Mouse (Mus musculus) CH12.LX (cell line): Measurements from ENCODE around the gene Ccdc93. TPM values are rescaled to one million over a fixed set of nuclear protein-coding genes. Genes with fewer than 3 reads are reported as not detected.

Experiments used
- DNase-seq: peaks from one replicate; pipeline ENCODE4 v3.0.0-alpha.2; 2013; ENCODE audit errors: extremely low read depth
- H3K27ac ChIP-seq: 2 replicates; pipeline ENCODE4 v1.5.1; 2012; ENCODE audit warnings: low read depth, mild to moderate bottlenecking, control low read depth, moderate library complexity; ENCODE audit not compliant: insufficient read depth
- H3K27me3 ChIP-seq: replicated peaks from 2 replicates; pipeline ENCODE3; 2012; ENCODE audit warnings: inconsistent platforms
- H3K36me3 ChIP-seq, 2 experiments: replicated peaks in 1 of 2; 2 replicates each; pipeline versions ENCODE3 to v1.6.1; 2012; ENCODE audit warnings: inconsistent platforms in 1 of 2, low read length in 1 of 2, mild to moderate bottlenecking in 1 of 2, mixed read lengths in 1 of 2, moderate library complexity in 1 of 2; ENCODE audit not compliant: control insufficient read depth in 1 of 2, insufficient read depth in 1 of 2
- H3K4me1 ChIP-seq, 2 experiments: 2 replicates each; pipeline ENCODE4 v1.6.1; 2012; ENCODE audit warnings: inconsistent platforms in 1 of 2, moderate library complexity in 1 of 2; ENCODE audit not compliant: insufficient read depth in 2 of 2, control insufficient read depth in 1 of 2
- H3K4me2 ChIP-seq: 2 replicates; pipeline ENCODE4 v1.6.1; 2012; ENCODE audit warnings: low read depth, mild to moderate bottlenecking, control low read depth; ENCODE audit not compliant: poor library complexity, insufficient read depth, severe bottlenecking
- H3K4me3 ChIP-seq, 3 experiments: fragments of 150-350 bp in 1 of 3; sonication (generic) in 1 of 3; replicated peaks in 1 of 3; 2 replicates each; pipeline versions ENCODE3 to v1.5.1; 2011 to 2012; ENCODE audit warnings: low read depth in 2 of 3, low read length in 2 of 3, mild to moderate bottlenecking in 2 of 3, moderate library complexity in 2 of 3, control low read depth in 1 of 3, improper control_type of control experiment in 1 of 3, inconsistent platforms in 1 of 3, mixed read lengths in 1 of 3; ENCODE audit not compliant: poor library complexity in 1 of 3
- H3K79me2 ChIP-seq: replicated peaks from 2 replicates; pipeline ENCODE4 v1.6.1; 2012; ENCODE audit warnings: mild to moderate bottlenecking, moderate library complexity; ENCODE audit not compliant: control insufficient read depth, poor library complexity, insufficient read depth, severe bottlenecking; ENCODE audit errors: extremely low read depth
- H3K9ac ChIP-seq: 2 replicates; pipeline ENCODE4 v1.6.1; 2012; ENCODE audit warnings: low read depth, mild to moderate bottlenecking, control low read depth, moderate library complexity; ENCODE audit not compliant: insufficient read depth
- H3K9me3 ChIP-seq: replicated peaks from 2 replicates; pipeline ENCODE3; 2012; ENCODE audit warnings: low read length, inconsistent platforms, mixed read lengths
- CHD1 ChIP-seq: IDR thresholded peaks from 2 replicates; pipeline ENCODE4 v1.6.1; 2012; ENCODE audit warnings: low read depth, low read length, improper control_type of control experiment, inconsistent platforms
- CHD2 ChIP-seq: IDR thresholded peaks from 2 replicates; pipeline ENCODE4 v1.6.1; 2011; ENCODE audit warnings: low read length, improper control_type of control experiment
- CTCF ChIP-seq, 2 experiments: IDR thresholded peaks in 1 of 2; conservative IDR thresholded peaks in 1 of 2; 2 replicates each; pipeline ENCODE4 v1.5.1; 2011 to 2012; ENCODE audit warnings: low read depth in 2 of 2, low read length in 2 of 2, improper control_type of control experiment in 1 of 2, inconsistent platforms in 1 of 2, mild to moderate bottlenecking in 1 of 2, moderate library complexity in 1 of 2
- EP300 ChIP-seq: IDR thresholded peaks from 2 replicates; pipeline ENCODE4 v1.6.1; 2011; ENCODE audit warnings: low read length, improper control_type of control experiment
- ETS1 ChIP-seq: conservative IDR thresholded peaks from 2 replicates; pipeline ENCODE4 v1.6.1; 2012; ENCODE audit warnings: low read depth, mild to moderate bottlenecking, inconsistent platforms, low read length, improper control_type of control experiment, moderate library complexity
- HCFC1 ChIP-seq: IDR thresholded peaks from 2 replicates; pipeline ENCODE4 v1.6.1; 2012; ENCODE audit warnings: low read depth, mild to moderate bottlenecking, inconsistent platforms, low read length, improper control_type of control experiment
- IRF4 ChIP-seq: IDR thresholded peaks from 2 replicates; pipeline ENCODE4 v1.6.1; 2014; ENCODE audit warnings: low read depth, mild to moderate bottlenecking, inconsistent platforms, low read length, improper control_type of control experiment
- MAFK ChIP-seq: IDR thresholded peaks from 2 replicates; pipeline ENCODE4 v1.6.1; 2011; ENCODE audit warnings: low read length, improper control_type of control experiment; ENCODE audit not compliant: insufficient replicate concordance
- MAX ChIP-seq: IDR thresholded peaks from 2 replicates; pipeline ENCODE4 v1.6.1; 2011; ENCODE audit warnings: low read length, improper control_type of control experiment
- MEF2A ChIP-seq: IDR thresholded peaks from 2 replicates; pipeline ENCODE4 v1.6.1; 2014; ENCODE audit warnings: low read depth, mild to moderate bottlenecking, inconsistent platforms, low read length, improper control_type of control experiment, borderline replicate concordance
- MXI1 ChIP-seq: IDR thresholded peaks from 2 replicates; pipeline ENCODE4 v1.6.1; 2011; ENCODE audit warnings: mild to moderate bottlenecking, low read depth, low read length, improper control_type of control experiment
- MYC ChIP-seq: IDR thresholded peaks from 2 replicates; pipeline ENCODE4 v1.6.1; 2011; ENCODE audit warnings: low read depth, mild to moderate bottlenecking, improper control_type of control experiment, low read length
- NRF1 ChIP-seq: IDR thresholded peaks from 2 replicates; pipeline ENCODE4 v1.6.1; 2014; ENCODE audit warnings: low read depth, mild to moderate bottlenecking, inconsistent platforms, low read length, improper control_type of control experiment, moderate library complexity
- POLR2A ChIP-seq: IDR thresholded peaks from 2 replicates; pipeline ENCODE4 v1.6.1; 2011; ENCODE audit warnings: low read depth, mild to moderate bottlenecking, improper control_type of control experiment, low read length
- POLR2AphosphoS2 ChIP-seq: IDR thresholded peaks from 2 replicates; pipeline ENCODE4 v1.6.1; 2011; ENCODE audit warnings: low read depth, low read length, improper control_type of control experiment
- RAD21 ChIP-seq: IDR thresholded peaks from 2 replicates; pipeline ENCODE4 v1.6.1; 2011; ENCODE audit warnings: low read depth, mild to moderate bottlenecking, low read length, improper control_type of control experiment, moderate library complexity
- RCOR1 ChIP-seq: conservative IDR thresholded peaks from 2 replicates; pipeline ENCODE4 v1.6.1; 2012; ENCODE audit warnings: low read depth, mild to moderate bottlenecking, inconsistent platforms, low read length, improper control_type of control experiment
- SIN3A ChIP-seq: IDR thresholded peaks from 2 replicates; pipeline ENCODE4 v1.6.1; 2012; ENCODE audit warnings: low read length, improper control_type of control experiment, inconsistent platforms
- TBP ChIP-seq: conservative IDR thresholded peaks from 2 replicates; pipeline ENCODE4 v1.6.1; 2011; ENCODE audit warnings: low read depth, low read length, improper control_type of control experiment
- UBTF ChIP-seq: IDR thresholded peaks from 2 replicates; pipeline ENCODE4 v1.6.1; 2012; ENCODE audit warnings: low read depth, mild to moderate bottlenecking, inconsistent platforms, low read length, improper control_type of control experiment, moderate library complexity
- USF1 ChIP-seq: IDR thresholded peaks from 2 replicates; pipeline ENCODE4 v1.6.1; 2014; ENCODE audit warnings: low read depth, mild to moderate bottlenecking, inconsistent platforms, low read length, improper control_type of control experiment
- USF2 ChIP-seq: conservative IDR thresholded peaks from 2 replicates; pipeline ENCODE4 v1.6.1; 2011; ENCODE audit warnings: low read depth, low read length, improper control_type of control experiment
- ZC3H11A ChIP-seq: IDR thresholded peaks from 2 replicates; pipeline ENCODE4 v1.6.1; 2012; ENCODE audit warnings: low read depth, mild to moderate bottlenecking, inconsistent platforms, low read length, improper control_type of control experiment
- ZNF384 ChIP-seq: IDR thresholded peaks from 2 replicates; pipeline ENCODE4 v1.6.1; 2012; ENCODE audit warnings: low read depth, low read length, improper control_type of control experiment, inconsistent platforms
- dilution Hi-C: fragments of 300-500 bp; cut with MboI; formaldehyde crosslinking; loops from 2 replicates; pipeline ENCODE4 v1.14.3; 2020; ENCODE audit warnings: low sequenced_read_pairs; ENCODE audit not compliant: extremely low pct_unique_long_range_greater_than_20kb, extremely low pct_ligation_motif_present
- in situ Hi-C: fragments of 300-500 bp; cut with MboI; formaldehyde crosslinking; loops from 3 replicates; pipeline ENCODE4 v1.14.3; 2019; ENCODE audit warnings: low sequenced_read_pairs, low pct_ligation_motif_present, low pct_unique_long_range_greater_than_20kb, mixed read lengths
- polyA plus RNA-seq: library from polyadenylated mRNA; unstranded; fragments of >175 nt; gene quantifications from 2 replicates; pipeline ENCODE4 v1.2.1, GENCODE M21; 2012; ENCODE audit warnings: low read depth; ENCODE audit not compliant: insufficient read length
- total RNA-seq, 2 experiments: library from RNA; depleted of rRNA; stranded (reverse); fragments of 300-350 nt in 1 of 2; fragments of >200 nt in 1 of 2; gene quantifications; 2 replicates each; pipeline ENCODE4 v1.2.3; 2012 to 2014

Ccdc93 gene
- total and polyA plus RNA-seq, 3 experiments, result 21.0 to 34.0 (median 23.7) TPM

DNA sequence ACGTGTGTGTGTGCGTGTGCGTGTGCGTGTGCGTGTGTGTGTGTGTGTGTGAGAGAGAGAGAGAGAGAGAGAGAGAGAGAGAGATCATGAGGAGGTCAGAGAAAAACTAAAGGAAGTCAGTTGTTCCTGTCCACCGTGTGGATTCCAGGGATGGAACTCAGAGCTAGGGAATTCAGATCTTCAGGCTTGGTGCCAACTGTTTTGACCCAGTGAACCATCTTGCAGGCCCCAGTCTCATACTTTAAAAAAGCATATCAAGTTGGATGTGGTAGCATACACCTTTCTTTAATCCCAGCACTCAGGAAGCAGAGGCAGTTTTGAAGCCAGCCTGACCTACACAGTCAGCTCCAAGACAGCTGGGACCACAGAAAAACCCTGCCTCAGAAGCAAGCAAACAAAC is 98.4 kb downstream of the Ccdc93 start:
- H3K79me2 ChIP-seq, result no peaks in the 10 kb centered on the region
- H3K9ac ChIP-seq, result no peak overlapping the region
- in situ Hi-C loops, result no loop called here
- TF ChIP-seq ZC3H11A (no peak), EP300 (no peak), CHD2 (no peak)
- no peaks in the 10 kb centered on the region for H3K36me3 ChIP-seq
- dilution Hi-C loops, result no loop called here
- H3K9me3 ChIP-seq, result no peaks in the 10 kb centered on the region
- H3K4me2 ChIP-seq, result no peak overlapping the region
- H3K4me3 ChIP-seq, result no peak overlapping the region
- no peak overlapping the region for H3K27ac ChIP-seq
- no peaks in the 10 kb centered on the region for H3K27me3 ChIP-seq
- H3K4me1 ChIP-seq, result no peaks in the 10 kb centered on the region
- DNase-seq, result no peak

DNA sequence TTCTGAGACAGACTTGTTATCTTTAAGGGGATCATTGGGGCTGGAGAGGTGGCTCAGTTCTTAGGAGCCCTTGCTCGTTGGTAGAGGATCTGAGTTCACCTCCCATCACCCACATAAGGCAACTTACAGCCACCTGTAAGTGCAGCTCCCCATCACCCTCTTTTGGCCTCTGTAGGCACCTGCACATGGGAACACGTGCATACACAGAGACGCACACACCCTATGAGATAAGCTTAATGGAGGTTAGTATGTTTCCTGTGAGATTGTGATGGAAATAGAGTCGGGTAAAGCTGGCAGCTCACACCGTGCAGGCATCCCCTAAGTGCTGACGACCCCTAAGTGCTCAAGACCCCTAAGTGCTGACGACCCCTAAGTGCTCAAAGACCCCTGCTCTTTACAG is 100.6 kb downstream of the Ccdc93 start:
- dilution Hi-C loops, result no loop called here
- in situ Hi-C loops, result no loop called here
- H3K27ac ChIP-seq, result no peak overlapping the region
- no peaks in the 10 kb centered on the region for H3K27me3 ChIP-seq
- no peaks in the 10 kb centered on the region for H3K4me1 ChIP-seq
- no peaks in the 10 kb centered on the region for H3K36me3 ChIP-seq
- H3K79me2 ChIP-seq, result no peaks in the 10 kb centered on the region
- H3K4me2 ChIP-seq, result no peak overlapping the region
- no peak for DNase-seq
- H3K9me3 ChIP-seq, result no peaks in the 10 kb centered on the region
- H3K9ac ChIP-seq, result no peak overlapping the region
- TF ChIP-seq CHD1 (no peak), UBTF (no peak), MEF2A (no peak), POLR2AphosphoS2 (no peak), RAD21 (no peak), POLR2A (no peak), HCFC1 (no peak), MYC (no peak), ZC3H11A (no peak)
- no peak overlapping the region for H3K4me3 ChIP-seq

DNA sequence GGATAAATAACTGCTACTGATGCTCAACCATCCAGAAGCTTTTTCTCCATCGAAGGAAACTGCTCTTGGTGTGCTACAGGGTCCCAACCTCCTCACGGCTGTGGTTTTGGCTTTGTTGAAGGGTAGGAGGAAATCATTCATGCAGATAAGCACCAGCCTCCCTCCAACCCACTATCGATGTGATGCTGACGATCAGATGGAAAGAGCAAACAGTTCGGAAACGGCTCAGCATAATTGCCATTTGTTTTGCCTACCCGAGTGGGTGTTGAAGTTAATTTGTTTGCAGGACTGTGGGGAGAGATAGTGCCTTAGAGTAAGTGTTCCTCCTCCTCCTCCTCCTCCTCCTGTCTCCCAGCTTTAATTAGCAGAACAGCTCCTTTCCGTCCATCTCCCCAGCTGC is 109.5 kb downstream of the Ccdc93 start:
- Histone ChIP-seq H3K9ac (no peak overlapping the region), H3K4me1 (no peaks in the 10 kb centered on the region), H3K36me3 (no peaks in the 10 kb centered on the region), H3K27ac (no peak overlapping the region)
- in situ Hi-C loops, result no loop called here
- no peak for TF ChIP-seq TBP
- TF ChIP-seq RAD21, result no peak
- no peak for TF ChIP-seq CTCF (conservative IDR thresholded peaks at IDR 0.05 in 1 of 2, IDR thresholded peaks at IDR 0.05 in 1 of 2; ENCODE audit: low read depth in 2 of 2, low read length in 2 of 2)
- TF ChIP-seq SIN3A, result no peak
- TF ChIP-seq POLR2AphosphoS2, result no peak
- TF ChIP-seq NRF1, result no peak
- no peak for TF ChIP-seq MEF2A
- TF ChIP-seq RCOR1, result no peak
- TF ChIP-seq POLR2A, result no peak
- no peak for TF ChIP-seq USF1
- no peak for TF ChIP-seq ZC3H11A
- TF ChIP-seq CHD2, result no peak
- no peak for TF ChIP-seq MXI1
- TF ChIP-seq MAX, result no peak
- no peak for TF ChIP-seq ETS1
- no peak for TF ChIP-seq MAFK
- TF ChIP-seq ZNF384, result no peak
- no peak for TF ChIP-seq USF2
- TF ChIP-seq IRF4, result no peak
- TF ChIP-seq HCFC1, result no peak
- TF ChIP-seq, all 38 proteins: peak for 0
- no peak overlapping the region for H3K4me3 ChIP-seq
- H3K9me3 ChIP-seq, result no peaks in the 10 kb centered on the region
- peaks cover 4% of the 10 kb centered on the region for H3K27me3 ChIP-seq
- DNase-seq, result no peak
- peak overlapping the region; percentile 61; the same call in 1 of the 2 replicates for H3K4me2 ChIP-seq
- H3K79me2 ChIP-seq, result no peaks in the 10 kb centered on the region
- dilution Hi-C loops, result no loop called here
